Mouse (Mus musculus): Measurements from ENCODE around the gene Smtnl2.

- TF ChIP-seq CTCF (IDR thresholded peaks at IDR 0.05; ENCODE audit: low read depth, low read length) (no peak), TAL1 (conservative IDR thresholded peaks at IDR 0.05; ENCODE audit: low read depth, low read length) (no peak), GATA1 (IDR thresholded peaks at IDR 0.05; ENCODE audit: borderline replicate concordance, low read length) (no peak)
Observed at GRCm38 (mm10) chr11:72409649-72410385, 1.7 kb downstream of the Smtnl2 start.

Measured in G1E (cell line).